Mouse (Mus musculus) heart, embryonic 12.5 days (tissue): ENCODE data around the gene E2f3. TPM values are rescaled to one million over a fixed set of nuclear protein-coding genes. Genes with fewer than 3 reads are reported as not detected.

ENCODE experiments used
- ATAC-seq: fragments of 200-750 bp; cut with Nextera tagmentation; 2 replicates; pipeline ENCODE4 v1.8.0; 2017; ENCODE audit warnings: moderate TSS enrichment, moderate library complexity; ENCODE audit not compliant: insufficient number of reproducible peaks, low FRiP score
- H3K27ac ChIP-seq: fragments of 300-500 bp; sonication (generic); 2 replicates; pipeline ENCODE4 v1.5.1; 2016; ENCODE audit warnings: mild to moderate bottlenecking, moderate library complexity; ENCODE audit not compliant: poor library complexity, severe bottlenecking
- H3K27me3 ChIP-seq: fragments of 300-500 bp; sonication (generic); replicated peaks from 2 replicates; pipeline ENCODE4 v1.6.1; 2016; ENCODE audit warnings: mild to moderate bottlenecking, moderate library complexity
- H3K36me3 ChIP-seq: fragments of 300-500 bp; sonication (generic); 2 replicates; pipeline ENCODE4 v1.6.1; 2016; ENCODE audit warnings: mild to moderate bottlenecking, moderate library complexity
- H3K4me1 ChIP-seq: fragments of 300-500 bp; sonication (generic); replicated peaks from 2 replicates; pipeline ENCODE4 v1.6.1; 2016; ENCODE audit warnings: mild to moderate bottlenecking
- H3K4me2 ChIP-seq: fragments of 300-500 bp; sonication (generic); 2 replicates; pipeline ENCODE4 v1.6.1; 2016; ENCODE audit warnings: mild to moderate bottlenecking, moderate library complexity
- H3K4me3 ChIP-seq: fragments of 300-500 bp; sonication (generic); 2 replicates; pipeline ENCODE4 v1.5.1; 2016; ENCODE audit warnings: mild to moderate bottlenecking
- H3K9ac ChIP-seq: fragments of 300-500 bp; sonication (generic); 2 replicates; pipeline ENCODE4 v1.6.1; 2016; ENCODE audit warnings: mild to moderate bottlenecking, moderate library complexity
- H3K9me3 ChIP-seq: fragments of 300-500 bp; sonication (generic); replicated peaks from 2 replicates; pipeline ENCODE4 v1.6.1; 2016; ENCODE audit warnings: mild to moderate bottlenecking, moderate library complexity
- WGBS: fragments of 180-500 bp; shearing (Covaris S2); methylation state at CpG from one replicate; pipeline ENCODE4 v1.1.7; 2016; 5-methylcytosine and 5-hydroxymethylcytosine counted together
- polyA plus RNA-seq: library from polyadenylated mRNA; unstranded; fragments of >200 nt; fragmentation: Nextera tagmentation; extraction: Ambion mirVana; gene quantifications from 2 replicates; pipeline ENCODE4 v1.2.1, GENCODE M21; 2016

Gene E2f3
- polyA plus RNA-seq, 1 experiment from 2014 or later: 13.5 TPM

- WGBS: 50% methylated on average over 7 of the region's 7 CpGs
- Histone ChIP-seq H3K4me3 (no peak overlapping the region), H3K9me3 (no peaks in the 10 kb centered on the region), H3K27ac (no peak overlapping the region), H3K4me1 (peaks cover 61% of the 10 kb centered on the region), H3K4me2 (no peak overlapping the region), H3K36me3 (peaks cover 16% of the 10 kb centered on the region), H3K9ac (no peak overlapping the region), H3K27me3 (no peaks in the 10 kb centered on the region)
- no peak for ATAC-seq
Observed at GRCm38 (mm10) chr13:29979140-29979564, 6.7 kb downstream of the E2f3 start.

GRCm38 (mm10) chr13:29977358-29977757 is 8.5 kb downstream of the E2f3 start:
- Histone ChIP-seq H3K4me2 (no peak overlapping the region), H3K9me3 (no peaks in the 10 kb centered on the region), H3K9ac (no peak overlapping the region), H3K27me3 (no peaks in the 10 kb centered on the region), H3K36me3 (peaks cover 17% of the 10 kb centered on the region), H3K4me1 (peaks cover 63% of the 10 kb centered on the region), H3K4me3 (no peak overlapping the region), H3K27ac (no peak overlapping the region)
- WGBS: 72% methylated on average over 11 of the region's 11 CpGs
- no peak for ATAC-seq

GRCm38 (mm10) chr13:29974066-29974465 is 11.8 kb downstream of the E2f3 start:
- H3K27ac ChIP-seq: no peak overlapping the region
- no peaks in the 10 kb centered on the region for H3K27me3 ChIP-seq
- H3K9me3 ChIP-seq: no peaks in the 10 kb centered on the region
- H3K4me2 ChIP-seq: no peak overlapping the region
- H3K4me1 ChIP-seq: peaks cover 41% of the 10 kb centered on the region
- 93% methylated on average over 5 of the region's 5 CpGs for WGBS
- H3K4me3 ChIP-seq: no peak overlapping the region
- H3K36me3 ChIP-seq: peaks cover 13% of the 10 kb centered on the region
- ATAC-seq: no peak
- H3K9ac ChIP-seq: no peak overlapping the region

- no peaks in the 10 kb centered on the region for H3K27me3 ChIP-seq
- peaks cover 10% of the 10 kb centered on the region for H3K36me3 ChIP-seq
- H3K27ac ChIP-seq: no peak overlapping the region
- ATAC-seq: no peak
- no peak overlapping the region for H3K9ac ChIP-seq
- H3K9me3 ChIP-seq: no peaks in the 10 kb centered on the region
- no peak overlapping the region for H3K4me3 ChIP-seq
- peaks cover 41% of the 10 kb centered on the region for H3K4me1 ChIP-seq
- 78% methylated on average over 6 of the region's 6 CpGs for WGBS
- H3K4me2 ChIP-seq: no peak overlapping the region
Observed at GRCm38 (mm10) chr13:29973610-29974009, 12.3 kb downstream of the E2f3 start.

GRCm38 (mm10) chr13:29970333-29970732 is 15.5 kb downstream of the E2f3 start:
- Histone ChIP-seq H3K36me3 (peaks cover 13% of the 10 kb centered on the region), H3K9me3 (no peaks in the 10 kb centered on the region), H3K27ac (no peak overlapping the region), H3K4me2 (no peak overlapping the region), H3K4me1 (peaks cover 39% of the 10 kb centered on the region), H3K4me3 (no peak overlapping the region), H3K9ac (no peak overlapping the region), H3K27me3 (no peaks in the 10 kb centered on the region)
- ATAC-seq: no peak
- 96% methylated on average over 7 of the region's 7 CpGs for WGBS

GRCm38 (mm10) chr13:29968636-29969035 is 17.2 kb downstream of the E2f3 start:
- H3K27ac ChIP-seq: no peak overlapping the region
- H3K4me1 ChIP-seq: peaks cover 32% of the 10 kb centered on the region
- H3K9ac ChIP-seq: no peak overlapping the region

GRCm38 (mm10) chr13:29967367-29967766 is 18.5 kb downstream of the E2f3 start:
- Histone ChIP-seq H3K9ac (no peak overlapping the region), H3K27me3 (no peaks in the 10 kb centered on the region), H3K4me3 (no peak overlapping the region), H3K9me3 (no peaks in the 10 kb centered on the region), H3K36me3 (peaks cover 25% of the 10 kb centered on the region), H3K4me2 (no peak overlapping the region), H3K27ac (no peak overlapping the region), H3K4me1 (peaks cover 29% of the 10 kb centered on the region)
- ATAC-seq: no peak
- 85% methylated on average over 5 of the region's 5 CpGs for WGBS

More at GRCm38 (mm10) chr13:29968636-29969035, 17.2 kb downstream of the E2f3 start:
- Histone ChIP-seq H3K4me2 (no peak overlapping the region), H3K36me3 (peaks cover 14% of the 10 kb centered on the region), H3K27me3 (no peaks in the 10 kb centered on the region), H3K9me3 (no peaks in the 10 kb centered on the region), H3K4me3 (no peak overlapping the region)
- WGBS: 67% methylated on average over 7 of the region's 7 CpGs
- ATAC-seq: no peak

GRCm38 (mm10) chr13:29966966-29967365 is 18.9 kb downstream of the E2f3 start:
- Histone ChIP-seq H3K9me3 (no peaks in the 10 kb centered on the region), H3K27me3 (no peaks in the 10 kb centered on the region), H3K9ac (no peak overlapping the region), H3K4me2 (no peak overlapping the region), H3K27ac (no peak overlapping the region), H3K4me1 (peaks cover 29% of the 10 kb centered on the region), H3K4me3 (no peak overlapping the region), H3K36me3 (peaks cover 24% of the 10 kb centered on the region)
- WGBS: 73% methylated on average over 8 of the region's 8 CpGs
- ATAC-seq: peak; percentile 42; the same call in 1 of the 2 replicates

- Histone ChIP-seq H3K9ac (no peak overlapping the region), H3K9me3 (no peaks in the 10 kb centered on the region), H3K27me3 (no peaks in the 10 kb centered on the region), H3K4me2 (no peak overlapping the region), H3K27ac (no peak overlapping the region), H3K36me3 (peaks cover 28% of the 10 kb centered on the region), H3K4me1 (peaks cover 34% of the 10 kb centered on the region), H3K4me3 (no peak overlapping the region)
- WGBS: 84% methylated on average over 6 of the region's 6 CpGs
- ATAC-seq: no peak
Observed at GRCm38 (mm10) chr13:29964087-29964486, 21.8 kb downstream of the E2f3 start.

GRCm38 (mm10) chr13:29960416-29960815 is 25.4 kb downstream of the E2f3 start:
- WGBS: 86% methylated on average over 6 of the region's 6 CpGs
- ATAC-seq: no peak
- Histone ChIP-seq H3K9ac (no peak overlapping the region), H3K4me3 (no peak overlapping the region), H3K9me3 (no peaks in the 10 kb centered on the region), H3K4me1 (peaks cover 18% of the 10 kb centered on the region), H3K27ac (no peak overlapping the region), H3K4me2 (no peak overlapping the region), H3K27me3 (no peaks in the 10 kb centered on the region), H3K36me3 (peaks cover 27% of the 10 kb centered on the region)

GRCm38 (mm10) chr13:29957731-29958254 is 28.1 kb downstream of the E2f3 start:
- Histone ChIP-seq H3K4me1 (peaks cover 18% of the 10 kb centered on the region), H3K4me2 (no peak overlapping the region), H3K4me3 (no peak overlapping the region), H3K9ac (no peak overlapping the region), H3K36me3 (peaks cover 26% of the 10 kb centered on the region), H3K27ac (no peak overlapping the region), H3K9me3 (peaks cover 5% of the 10 kb centered on the region), H3K27me3 (no peaks in the 10 kb centered on the region)
- ATAC-seq: peak; percentile 71; the same call in 1 of the 2 replicates
- WGBS: 66% methylated on average over 9 of the region's 9 CpGs

GRCm38 (mm10) chr13:29956821-29957421 is 28.9 kb downstream of the E2f3 start:
- no peak for ATAC-seq
- Histone ChIP-seq H3K9ac (no peak overlapping the region), H3K36me3 (peaks cover 20% of the 10 kb centered on the region), H3K4me1 (peaks cover 18% of the 10 kb centered on the region), H3K9me3 (peaks cover 5% of the 10 kb centered on the region), H3K4me3 (no peak overlapping the region), H3K4me2 (no peak overlapping the region), H3K27me3 (no peaks in the 10 kb centered on the region), H3K27ac (no peak overlapping the region)
- 89% methylated on average over 12 of the region's 12 CpGs for WGBS
